Mouse (Mus musculus): ENCODE results near the gene Cblb. TPM values are rescaled to one million over a fixed set of nuclear protein-coding genes. Genes with fewer than 3 reads are reported as not detected.
A peak's percentile ranks its signal among the peaks of the same experiment; 100 is the strongest.

Cblb gene
- 10 to 100 TPM; 12.8 to 14.1 TPM for total RNA-seq (2021)
- long read RNA-seq, experiment 1, full-length matches to known transcripts, result 4 of 5 reads
- long read RNA-seq, experiment 1, partial matches to known transcripts, result 0 of 5 reads
- long read RNA-seq, experiment 1, other reads (novel, unspliced or antisense), result 1 of 5 reads
- long read RNA-seq, experiment 2, partial matches to known transcripts, result 2 of 4 reads
- long read RNA-seq, experiment 2, other reads (novel, unspliced or antisense), result 2 of 4 reads

DNA sequence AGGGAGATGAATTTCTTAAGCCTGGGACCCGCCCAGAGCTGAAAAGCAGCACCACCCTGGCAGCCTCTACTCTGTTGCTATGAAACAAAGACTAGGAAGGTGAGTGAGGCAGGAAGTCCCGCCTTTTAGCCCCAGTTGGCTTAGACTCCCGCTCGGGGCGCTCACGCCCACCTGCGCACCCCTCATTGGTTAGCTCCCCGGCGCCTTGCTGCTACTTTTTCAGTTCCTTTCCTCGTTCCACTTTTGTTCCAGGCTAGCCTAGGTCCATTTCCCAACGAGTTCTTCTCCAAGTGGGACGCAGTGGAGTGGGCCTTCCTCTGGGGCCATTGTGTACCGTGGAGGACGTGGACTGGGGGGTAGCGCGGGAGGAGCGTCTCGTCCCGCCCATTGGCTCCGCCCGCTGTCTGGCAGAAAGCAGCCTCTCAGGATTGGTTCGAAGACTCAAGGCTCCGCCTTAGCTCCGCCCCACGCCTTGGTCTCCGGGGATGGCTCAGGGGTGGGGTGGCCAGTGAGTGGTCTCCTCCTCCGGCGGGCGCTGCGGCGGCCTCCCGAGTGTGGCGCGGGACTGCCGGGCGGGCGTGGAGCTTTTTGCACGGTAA, at the start of gene Cblb:
Gene Cblb, plus strand, starts transcription at position 135 of the 599 bp plus-strand sequence.
- peak; percentile 99 for DNase-seq (ENCODE audit: low spot score)

DNA sequence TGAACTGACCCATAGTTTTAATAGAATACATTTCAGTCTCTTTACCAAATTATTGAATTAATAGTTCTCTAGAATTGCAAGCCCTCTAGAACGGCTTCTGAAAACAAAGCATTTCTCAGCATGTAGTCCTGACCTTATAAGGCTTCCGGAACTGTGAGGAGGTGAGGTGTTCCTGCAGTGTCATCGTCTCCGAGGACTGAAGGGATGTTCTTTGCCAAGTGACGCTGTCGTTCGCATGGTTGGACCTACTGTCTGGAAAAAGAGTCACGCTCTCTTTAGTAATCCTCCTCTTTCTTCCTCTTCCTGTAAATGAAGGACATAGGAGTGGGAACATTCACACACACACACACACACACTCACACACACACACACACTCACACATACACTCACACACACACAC, 45.6 kb upstream of the Cblb start:
- DNase-seq (ENCODE audit: low spot score), result peak; percentile 10

DNA sequence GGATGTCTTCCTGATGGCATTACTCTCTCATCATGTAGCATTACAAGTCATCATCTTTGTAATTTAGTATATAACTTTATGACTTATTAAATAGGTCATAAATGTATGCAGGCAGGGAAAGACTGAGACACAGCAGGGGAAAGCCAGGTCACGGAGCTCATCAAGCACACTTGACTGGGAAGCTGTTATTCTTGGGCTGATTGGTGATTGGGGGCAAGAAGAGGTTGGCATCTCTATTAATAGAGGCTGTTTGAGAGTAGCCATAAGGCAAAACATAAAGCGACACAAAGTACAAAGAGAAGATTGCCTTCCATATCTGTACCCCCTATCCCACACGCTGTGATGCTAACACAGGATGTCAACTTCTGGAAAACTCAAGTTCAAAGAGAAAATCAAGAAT, 44.8 kb upstream of the Cblb start:
- DNase-seq (ENCODE audit: low spot score), result no peak

DNA sequence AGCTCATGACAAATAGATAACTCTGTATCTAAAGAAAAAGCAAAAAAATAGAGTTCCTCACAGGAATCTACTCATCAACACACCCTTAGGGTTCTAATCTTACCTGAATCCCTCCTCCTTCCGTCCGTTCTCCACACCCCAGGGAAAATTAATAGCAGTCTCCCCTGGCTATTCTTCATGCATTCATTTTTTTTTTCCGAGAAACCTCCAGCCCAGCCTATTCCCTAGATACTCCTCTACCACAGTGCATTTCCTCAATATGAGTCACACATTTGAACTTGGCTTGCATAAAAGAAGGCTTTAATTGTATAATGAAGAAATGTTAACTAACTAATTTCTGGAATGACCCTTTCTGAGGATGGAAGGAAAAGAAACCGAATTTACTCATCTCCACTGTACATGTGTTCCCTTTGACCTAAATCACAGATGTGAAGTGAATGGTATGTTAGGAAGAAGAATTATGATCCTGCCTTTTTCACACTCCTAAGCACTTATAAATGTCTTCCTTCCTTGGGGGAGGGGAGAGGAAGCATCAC, 43.9 kb upstream of the Cblb start:
- DNase-seq (ENCODE audit: low spot score), result no peak

DNA sequence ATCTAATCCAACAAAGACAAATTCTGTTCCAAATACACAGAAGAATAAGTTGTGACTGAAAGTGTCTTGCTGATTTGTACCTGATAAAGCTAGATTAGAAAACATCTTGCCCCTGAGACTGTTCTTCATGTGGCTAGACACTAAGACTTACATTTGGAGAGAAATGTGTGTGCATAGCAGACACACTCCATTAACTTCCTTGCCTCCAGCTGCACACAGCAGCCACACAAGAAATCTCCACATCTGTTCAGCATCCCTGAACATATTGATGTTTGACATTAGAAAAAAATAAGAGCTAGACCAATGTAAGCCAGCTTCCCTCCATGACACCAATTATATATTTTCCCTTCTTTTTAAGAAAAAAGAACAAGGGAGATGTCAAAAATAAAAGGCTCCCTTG, 43.0 kb upstream of the Cblb start:
- DNase-seq (ENCODE audit: low spot score), result no peak

DNA sequence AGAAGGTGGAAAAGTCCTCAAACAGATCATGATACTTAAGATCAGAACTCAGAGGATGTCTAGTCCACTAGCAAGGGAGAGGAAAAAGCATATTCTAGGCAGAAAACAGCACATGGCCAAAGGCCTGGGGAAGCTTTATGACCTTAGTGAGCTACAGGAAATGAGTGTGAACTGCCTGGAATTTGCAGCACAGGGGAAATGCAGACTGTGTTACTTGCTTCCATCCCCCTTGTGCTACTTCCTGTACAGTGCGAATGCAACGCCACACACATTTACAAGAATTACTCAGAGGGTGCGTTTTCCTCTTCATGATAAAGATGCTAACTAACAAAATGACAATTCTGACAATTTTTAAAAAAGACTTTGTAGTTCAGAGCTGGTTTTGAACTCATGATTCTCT, 41.8 kb upstream of the Cblb start:
- no peak for DNase-seq (ENCODE audit: low spot score)

DNA sequence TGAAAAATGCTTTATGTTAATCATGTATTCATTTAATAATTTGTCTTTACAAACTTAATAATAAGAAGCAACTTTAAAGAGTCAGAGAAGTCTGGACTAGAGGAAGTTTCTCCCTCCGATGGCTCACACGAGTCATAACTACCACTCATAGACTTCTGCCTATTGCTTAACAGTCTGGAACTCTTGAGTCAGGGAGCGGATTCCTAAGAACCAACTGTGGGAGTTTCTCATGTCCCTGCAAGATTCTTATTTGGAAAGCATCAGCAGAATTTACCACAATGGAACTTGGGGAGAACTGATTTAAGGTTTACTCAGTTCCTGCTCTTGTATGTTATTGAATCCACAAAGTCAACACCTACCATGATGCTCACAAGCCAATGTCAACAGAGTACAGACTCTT, 31.0 kb upstream of the Cblb start:
- DNase-seq (ENCODE audit: low spot score), result no peak

DNA sequence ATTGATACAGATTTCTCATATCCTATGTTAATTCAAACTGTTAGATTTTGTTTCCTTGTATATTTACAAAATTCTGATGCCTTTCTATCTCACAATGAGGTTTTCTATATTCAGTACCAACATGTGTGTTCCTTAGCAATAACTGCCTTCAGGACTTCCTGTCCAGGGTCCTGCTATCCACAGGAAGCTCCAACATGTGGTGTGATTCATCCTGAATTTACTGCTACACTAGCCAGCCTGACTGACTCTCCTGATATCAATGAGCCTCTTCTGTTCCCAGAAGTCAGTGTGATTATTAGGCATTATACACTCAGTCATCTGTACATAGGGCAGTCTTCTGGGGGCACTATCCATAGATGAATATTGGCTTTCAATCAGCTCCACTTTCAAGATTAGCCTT, 30.2 kb upstream of the Cblb start:
- DNase-seq (ENCODE audit: low spot score), result no peak

DNA sequence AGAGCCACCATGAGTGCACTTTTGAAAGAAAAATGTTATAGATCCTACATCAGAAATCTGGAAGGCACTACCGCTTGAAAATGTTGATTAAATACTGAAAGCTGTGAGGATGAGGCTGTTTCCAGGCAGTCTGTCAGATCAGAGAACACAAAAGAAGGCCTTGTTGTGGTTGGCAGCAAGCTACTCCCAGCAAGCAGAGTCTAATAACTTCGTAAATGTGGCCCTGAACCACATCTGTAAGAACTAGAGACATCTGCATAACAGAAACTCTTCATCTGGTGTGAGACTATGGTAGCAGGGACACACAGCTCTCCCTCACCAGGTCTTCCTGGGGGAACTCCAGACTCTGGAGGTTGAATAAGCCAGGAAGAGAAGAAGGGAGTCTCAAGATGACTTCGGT, 24.0 kb upstream of the Cblb start:
- no peak for DNase-seq (ENCODE audit: low spot score)

DNA sequence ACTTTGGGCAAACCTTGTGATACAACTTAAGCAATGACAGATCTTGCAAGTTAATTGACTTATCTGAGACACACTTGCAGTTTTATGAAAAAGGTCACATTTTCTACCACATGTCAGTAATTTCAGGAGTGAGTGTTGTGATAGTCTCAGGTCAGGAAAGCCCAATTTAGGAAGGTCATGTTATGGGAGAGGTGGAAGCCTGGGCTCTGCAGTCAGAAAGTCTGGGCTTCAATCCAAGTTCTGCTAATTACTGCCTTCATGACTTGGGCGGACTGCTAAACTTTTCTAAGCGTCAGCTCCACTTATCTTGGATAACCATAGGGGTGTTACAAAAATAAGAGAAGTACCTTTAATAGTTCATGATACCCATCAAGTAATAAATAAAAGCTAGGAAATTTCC, 22.6 kb upstream of the Cblb start:
- no peak for DNase-seq (ENCODE audit: low spot score)

DNA sequence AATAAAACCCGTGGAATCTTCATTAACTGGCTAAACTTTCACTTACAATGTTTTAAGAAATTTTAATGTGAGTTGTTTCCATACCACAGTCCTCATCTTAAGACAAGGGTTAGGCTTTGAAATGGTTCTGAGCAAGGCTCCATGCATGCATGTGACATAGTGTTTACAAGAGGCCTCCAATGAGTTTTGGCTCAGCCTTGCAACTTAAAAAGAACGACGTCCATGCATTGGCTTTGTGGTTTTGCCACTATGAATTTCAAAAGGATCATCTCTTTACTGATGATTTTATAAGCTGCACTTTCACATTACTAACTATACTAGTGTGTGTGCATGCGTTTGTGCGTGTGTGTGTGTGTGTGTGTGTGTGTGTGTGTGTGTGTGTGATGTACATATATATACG, 21.6 kb upstream of the Cblb start:
- DNase-seq (ENCODE audit: low spot score), result no peak

DNA sequence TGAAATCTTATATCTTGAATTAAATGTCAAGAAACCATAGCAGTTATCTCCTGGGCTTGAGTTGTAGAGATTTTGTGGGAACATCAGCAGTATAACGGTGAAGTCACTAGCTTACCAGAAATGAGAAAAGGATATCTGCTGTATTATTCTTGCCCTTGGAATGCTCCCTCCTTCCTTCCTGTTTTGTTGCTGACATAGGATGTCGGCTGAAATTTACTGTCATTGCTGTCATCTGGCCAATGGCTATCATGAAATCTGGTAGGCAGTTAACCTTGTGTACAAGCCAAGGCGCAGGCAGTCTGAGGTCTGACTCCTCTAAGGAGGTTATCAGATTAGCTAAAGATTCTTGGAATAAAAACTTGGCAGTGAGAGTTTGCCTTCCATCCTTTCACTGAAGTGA, 18.0 kb upstream of the Cblb start:
- DNase-seq (ENCODE audit: low spot score), result no peak

DNA sequence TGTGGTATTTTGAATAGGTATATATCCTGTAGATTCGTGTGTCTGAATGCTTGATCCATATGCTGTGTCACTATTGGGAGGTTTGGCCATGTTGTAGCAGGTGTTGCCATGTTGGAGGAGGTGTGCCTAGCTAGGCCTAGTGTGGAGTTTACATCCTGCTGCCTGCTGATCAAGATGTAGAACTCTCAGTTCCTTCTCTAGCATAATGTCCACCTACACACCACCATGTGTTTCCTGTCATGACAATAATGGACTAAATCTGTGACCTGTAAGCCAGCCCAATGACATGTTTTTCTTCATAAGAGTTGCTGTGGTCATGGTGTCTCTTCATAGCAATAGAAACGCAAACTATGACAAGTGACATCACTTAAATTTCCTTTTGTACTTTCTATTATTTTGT, 17.2 kb upstream of the Cblb start:
- no peak for DNase-seq (ENCODE audit: low spot score)

DNA sequence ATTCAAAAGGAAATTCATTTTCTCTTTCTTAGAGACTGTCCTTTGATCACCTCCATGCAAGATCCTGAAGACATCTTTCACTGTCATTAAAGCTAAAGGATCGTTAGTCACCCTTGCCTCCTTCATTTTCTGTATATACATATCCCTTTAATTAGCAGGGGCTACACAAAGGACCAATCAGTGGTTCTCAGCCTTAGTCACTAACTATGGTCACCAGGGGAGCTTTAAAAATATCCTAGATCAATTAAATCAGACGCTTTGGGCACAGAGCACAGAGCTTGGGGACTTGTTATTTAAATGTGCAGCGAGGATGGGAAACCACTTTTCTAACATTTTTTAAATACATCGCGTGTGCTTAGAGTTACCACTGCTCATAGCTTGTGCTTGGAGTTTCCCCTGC, 7.6 kb upstream of the Cblb start:
- DNase-seq (ENCODE audit: low spot score), result no peak

DNA sequence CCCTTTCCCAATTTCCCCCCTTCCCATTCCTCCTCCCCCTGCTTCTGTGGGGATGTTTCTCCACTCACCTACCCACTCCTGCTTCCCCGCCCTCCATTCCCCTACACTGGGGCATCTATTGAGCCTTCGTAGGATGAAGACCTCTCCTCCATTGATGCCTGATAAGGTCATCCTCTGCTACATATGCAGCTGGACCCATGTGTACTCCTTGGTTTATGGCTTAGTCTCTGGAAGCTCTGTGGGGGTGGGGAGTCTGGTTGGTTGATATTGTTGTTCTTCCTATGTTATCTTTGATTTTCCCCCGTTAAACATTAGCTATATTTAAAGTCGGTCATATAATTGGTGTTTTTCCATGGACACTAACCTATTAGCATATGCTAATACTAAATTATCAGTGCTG, 3.7 kb upstream of the Cblb start:
- DNase-seq (ENCODE audit: low spot score), result no peak

DNA sequence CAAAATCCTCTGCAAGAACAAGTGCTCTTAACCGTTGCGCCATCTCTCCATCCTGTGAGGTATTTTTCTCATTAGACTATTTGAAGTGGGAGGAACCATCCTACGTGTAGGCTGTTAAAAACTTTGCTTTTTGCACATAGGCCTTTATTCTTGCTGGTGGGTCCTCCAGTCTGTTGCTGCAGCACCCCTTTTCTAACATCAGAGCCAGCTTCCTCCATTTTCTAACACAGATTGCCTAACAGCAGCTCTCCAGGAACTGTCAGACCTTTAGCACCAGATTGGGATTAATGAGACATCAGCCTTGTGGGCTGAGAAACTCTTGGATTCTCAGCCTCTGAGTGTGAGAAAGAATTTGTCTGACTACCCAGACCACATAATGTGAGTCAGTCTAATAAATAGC, 2.0 kb upstream of the Cblb start:
- DNase-seq (ENCODE audit: low spot score), result no peak

DNA sequence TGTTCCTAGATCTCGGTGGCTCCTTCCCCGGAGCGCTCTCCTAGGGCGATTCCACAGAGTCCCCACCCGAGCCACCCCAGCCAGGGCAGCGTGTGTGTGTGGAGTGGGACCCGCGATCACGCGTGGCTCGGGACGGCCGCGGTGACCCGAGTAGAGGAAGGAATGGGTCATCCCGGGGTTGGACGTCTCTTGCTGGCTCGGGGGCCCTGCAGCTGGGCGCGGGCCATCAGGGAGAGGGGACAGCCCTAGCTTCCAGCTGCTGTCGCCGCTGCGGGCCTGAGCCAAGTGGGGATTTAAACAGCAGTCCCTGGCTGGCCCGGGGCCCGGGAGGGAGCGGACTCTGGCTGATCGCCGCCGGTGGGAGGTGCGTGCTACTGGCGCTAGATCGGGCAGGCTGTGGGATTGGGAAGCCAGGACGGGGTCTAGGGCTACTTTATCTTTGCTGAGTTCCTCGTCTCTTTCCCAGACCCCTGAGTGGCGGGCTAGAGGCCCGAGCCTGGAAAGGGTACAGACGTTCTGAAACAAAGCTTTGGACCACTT, 757 bp downstream of the Cblb start:
- DNase-seq (ENCODE audit: low spot score), result peak; percentile 95

DNA sequence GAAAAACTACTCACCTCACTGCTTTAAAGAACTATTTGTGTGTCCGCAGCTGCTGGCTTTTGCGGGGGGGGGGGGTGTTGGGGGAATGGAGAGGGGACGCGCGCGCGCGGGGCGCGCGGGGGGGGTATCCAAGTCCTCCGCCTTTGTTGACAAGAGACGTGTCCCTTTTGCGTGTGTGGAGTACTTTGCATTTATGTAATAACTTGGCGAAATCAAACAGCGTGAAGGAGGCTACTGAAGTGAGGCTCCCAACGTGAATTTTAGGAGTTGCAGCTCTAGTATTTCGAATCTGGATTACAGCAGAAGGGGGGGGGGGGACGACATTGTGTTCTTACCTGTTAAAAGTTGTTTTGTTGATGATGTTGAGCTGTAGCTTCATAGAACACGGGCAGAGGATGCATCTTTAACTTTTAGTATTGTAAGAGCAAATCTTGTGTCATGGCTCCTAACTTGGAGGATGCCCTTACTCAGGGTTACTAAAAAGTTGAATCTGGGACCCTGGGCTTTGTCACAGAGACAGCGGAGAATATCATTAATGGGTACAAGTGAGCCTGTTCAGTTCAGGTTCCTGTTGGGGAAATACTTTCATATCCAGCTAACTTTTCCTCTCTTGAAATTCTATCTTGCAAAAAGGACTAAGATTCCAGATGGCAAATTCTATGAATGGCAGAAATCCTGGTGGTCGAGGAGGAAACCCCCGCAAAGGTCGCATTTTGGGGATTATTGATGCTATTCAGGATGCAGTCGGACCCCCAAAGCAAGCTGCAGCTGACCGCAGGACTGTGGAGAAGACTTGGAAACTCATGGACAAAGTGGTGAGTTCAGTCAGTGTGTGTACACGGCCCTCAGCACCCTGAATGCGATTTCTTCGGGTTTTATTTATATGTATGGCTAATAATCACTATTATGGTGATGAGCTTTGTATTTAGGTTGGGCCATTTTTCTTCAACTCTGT, 1.6 kb downstream of the Cblb start:
- no peak for DNase-seq (ENCODE audit: low spot score)

DNA sequence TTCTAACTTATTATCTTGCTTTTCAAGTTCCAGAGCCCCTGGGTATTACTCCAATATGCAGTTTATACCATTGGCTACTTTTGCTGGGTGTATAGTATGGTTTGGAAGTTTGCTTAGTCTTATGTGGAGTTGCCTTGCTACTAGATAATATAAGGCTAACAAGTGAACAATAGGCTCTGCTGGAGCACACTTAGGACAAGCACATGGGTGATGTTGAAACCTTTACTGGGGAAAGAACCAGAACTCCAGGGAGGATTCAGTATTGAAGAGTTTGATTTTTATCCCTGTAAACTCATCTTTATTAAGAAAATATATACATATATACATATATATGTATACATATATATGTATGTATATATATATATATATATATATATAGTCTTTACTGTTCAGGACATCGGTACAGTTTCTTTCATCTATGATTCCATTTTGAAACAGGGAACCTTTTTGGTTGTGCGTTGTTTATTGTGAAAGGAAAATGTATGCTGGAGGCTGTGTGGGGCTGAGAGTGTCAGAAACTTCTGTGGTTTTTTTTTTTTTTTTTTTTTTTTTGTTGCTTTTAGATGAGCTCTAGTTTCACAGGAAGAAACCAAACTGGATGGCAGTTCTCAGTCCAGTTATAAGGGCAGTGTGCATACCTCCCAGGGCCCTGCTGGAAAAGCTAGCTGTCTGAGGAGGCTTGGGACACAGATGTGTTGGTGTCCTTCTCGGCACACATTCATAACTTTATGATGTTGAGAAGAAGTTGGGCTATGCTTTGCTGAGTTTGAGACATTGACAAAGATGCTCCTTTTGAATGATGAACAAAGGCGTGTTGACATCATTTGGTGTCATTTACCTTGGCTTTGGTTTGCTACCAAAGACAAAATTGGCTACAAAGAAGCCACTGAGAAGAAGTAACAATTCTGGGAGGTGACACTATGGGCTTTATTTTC, 2.6 kb downstream of the Cblb start:
- no peak for DNase-seq (ENCODE audit: low spot score)

DNA sequence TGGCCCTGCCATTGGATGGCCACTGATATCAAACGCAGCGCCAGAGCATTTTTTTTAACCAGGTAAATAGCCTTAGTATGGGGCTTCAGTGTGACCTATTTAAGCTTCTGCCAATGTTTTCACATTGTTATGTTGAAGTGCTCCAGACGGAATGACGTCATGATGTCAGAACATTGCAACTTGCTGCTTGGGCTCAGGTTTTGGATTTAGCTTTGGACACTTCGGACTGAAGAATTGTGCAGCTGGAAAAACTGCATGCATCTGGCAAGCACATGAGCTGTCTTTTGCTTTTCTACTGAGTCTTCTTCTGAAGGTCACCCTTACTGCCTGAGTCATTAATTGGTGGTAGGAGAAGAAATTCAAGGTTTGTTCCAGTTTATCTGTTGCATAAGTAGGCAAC, 3.3 kb downstream of the Cblb start:
- DNase-seq (ENCODE audit: low spot score), result peak; percentile 37

DNA sequence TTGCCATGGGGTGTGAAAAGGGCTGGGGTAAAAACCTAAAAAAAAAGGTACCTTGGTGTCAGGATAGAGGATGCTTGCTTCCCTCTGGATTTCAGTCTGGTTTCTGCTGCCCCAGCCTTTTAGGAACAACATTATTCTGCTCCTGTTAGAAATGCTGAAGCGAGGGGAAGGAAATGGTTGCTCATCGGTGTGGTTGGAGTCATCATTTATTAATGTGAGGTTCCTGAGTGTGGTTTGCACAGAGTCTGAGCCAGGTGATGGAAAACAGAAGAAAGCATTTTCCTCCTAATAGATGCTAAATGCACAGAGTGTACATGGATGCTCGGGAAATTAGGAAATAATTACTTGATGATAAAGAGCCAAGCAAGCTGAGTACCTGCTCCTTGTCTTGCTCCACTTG, 5.3 kb downstream of the Cblb start:
- DNase-seq (ENCODE audit: low spot score), result no peak

Measured in gastrocnemius, adult 18-20 months (tissue).